Mouse (Mus musculus) embryonic facial prominence, embryonic 10.5 days (tissue): ENCODE data around the gene Plxdc1. TPM values are rescaled to one million over a fixed set of nuclear protein-coding genes. Genes with fewer than 3 reads are reported as not detected.

Source experiments
- DNase-seq: peaks from one replicate; pipeline ENCODE4 v3.0.0-alpha.2; 2017; ENCODE audit warnings: low spot score
- H3K27ac ChIP-seq: fragments of 300-500 bp; sonication (generic); replicated peaks from 2 replicates; pipeline ENCODE4 v1.5.1; 2016; ENCODE audit warnings: mild to moderate bottlenecking
- H3K27me3 ChIP-seq: fragments of 300-500 bp; sonication (generic); replicated peaks from 2 replicates; pipeline ENCODE4 v1.6.1; 2016; ENCODE audit warnings: low read depth, mild to moderate bottlenecking; ENCODE audit not compliant: poor library complexity, severe bottlenecking
- H3K36me3 ChIP-seq: fragments of 300-500 bp; sonication (generic); replicated peaks from 2 replicates; pipeline ENCODE4 v1.6.1; 2016; ENCODE audit warnings: mild to moderate bottlenecking, moderate library complexity
- H3K4me1 ChIP-seq: fragments of 300-500 bp; sonication (generic); 2 replicates; pipeline ENCODE4 v1.6.1; 2016
- H3K4me3 ChIP-seq: fragments of 300-500 bp; sonication (generic); 2 replicates; pipeline ENCODE4 v1.5.1; 2016; ENCODE audit warnings: mild to moderate bottlenecking, moderate library complexity
- H3K9me3 ChIP-seq: fragments of 300-500 bp; sonication (generic); 2 replicates; pipeline ENCODE4 v1.6.1; 2016; ENCODE audit warnings: mild to moderate bottlenecking
- WGBS: fragments of 180-500 bp; shearing (Covaris S2); methylation state at CpG from one replicate; pipeline ENCODE4 v1.1.7; 2016; 5-methylcytosine and 5-hydroxymethylcytosine counted together
- polyA plus RNA-seq: library from polyadenylated mRNA; unstranded; fragments of >200 nt; fragmentation: Nextera tagmentation; extraction: Ambion mirVana; gene quantifications from 2 replicates; pipeline ENCODE4 v1.2.1, GENCODE M21; 2016

The Plxdc1 gene
- polyA plus RNA-seq, 1 experiment from 2014 or later, result 0.07 TPM

GRCm38 (mm10) chr11:98022555-98023371 lies 36.5 kb upstream of the Plxdc1 start, which contains the start of gene Cacnb1:
Gene Cacnb1, minus strand, starts transcription at chr11:98023034.
- Histone ChIP-seq H3K4me3 (peak within 1 kb of the TSS; percentile 87), H3K4me1 (peaks cover 66% of the 10 kb centered on the region), H3K27ac (peak within 1 kb of the TSS; percentile 94), H3K36me3 (peaks cover 5% of the 10 kb centered on the region; the same call in 1 of the 2 replicates), H3K27me3 (peaks cover 26% of the 10 kb centered on the region), H3K9me3 (no peaks in the 10 kb centered on the region)
- DNase-seq, result peak; percentile 91
- WGBS, result under 1% methylated on average over 52 of the region's 52 CpGs

GRCm38 (mm10) chr11:98022253-98022554 lies 36.0 kb upstream of the Plxdc1 start:
- Histone ChIP-seq H3K36me3 (peaks cover 11% of the 10 kb centered on the region), H3K27me3 (peaks cover 26% of the 10 kb centered on the region), H3K4me3 (peak overlapping the region; percentile 87), H3K27ac (peak overlapping the region; percentile 94), H3K9me3 (no peaks in the 10 kb centered on the region), H3K4me1 (peaks cover 64% of the 10 kb centered on the region)
- under 1% methylated on average over 23 of the region's 23 CpGs for WGBS
- no peak for DNase-seq

- 4% methylated on average over 34 of the region's 34 CpGs for whole genome bisulfite sequencing
- Histone ChIP-seq H3K27ac (peak overlapping the region; percentile 94), H3K36me3 (peaks cover 16% of the 10 kb centered on the region), H3K27me3 (peaks cover 26% of the 10 kb centered on the region), H3K9me3 (no peaks in the 10 kb centered on the region), H3K4me1 (peaks cover 68% of the 10 kb centered on the region), H3K4me3 (peak overlapping the region; percentile 87)
- peak; percentile 59 for DNase-seq
Observed at GRCm38 (mm10) chr11:98021565-98022252, 35.5 kb upstream of the Plxdc1 start.

- WGBS, result 52% methylated on average over 2 of the region's 2 CpGs
- no peaks in the 10 kb centered on the region for H3K9me3 ChIP-seq
- H3K27ac ChIP-seq, result no peak overlapping the region
- H3K4me1 ChIP-seq, result peaks cover 68% of the 10 kb centered on the region
- H3K4me3 ChIP-seq, result peak overlapping the region; percentile 87
- H3K36me3 ChIP-seq, result peaks cover 21% of the 10 kb centered on the region
- peaks cover 26% of the 10 kb centered on the region for H3K27me3 ChIP-seq
- DNase-seq, result no peak
Observed at GRCm38 (mm10) chr11:98021118-98021517, 34.9 kb upstream of the Plxdc1 start.

GRCm38 (mm10) chr11:98020710-98021109 lies 34.5 kb upstream of the Plxdc1 start:
- 57% methylated on average over 1 of the region's 1 CpGs for WGBS
- Histone ChIP-seq H3K36me3 (peaks cover 26% of the 10 kb centered on the region), H3K4me3 (peak overlapping the region; percentile 87; the same call in 1 of the 2 replicates), H3K27me3 (peaks cover 26% of the 10 kb centered on the region), H3K9me3 (no peaks in the 10 kb centered on the region), H3K4me1 (peaks cover 64% of the 10 kb centered on the region), H3K27ac (no peak overlapping the region)
- no peak for DNase-seq

- H3K4me1 ChIP-seq, result peaks cover 61% of the 10 kb centered on the region
- WGBS, result 35% methylated on average over 8 of the region's 8 CpGs
- H3K27ac ChIP-seq, result 0 out of 2 replicates have a peak overlapping the region, but pooled peaks have one; percentile 7
- H3K9me3 ChIP-seq, result no peaks in the 10 kb centered on the region
- DNase-seq, result no peak
- peaks cover 32% of the 10 kb centered on the region for H3K36me3 ChIP-seq
- peak overlapping the region; percentile 19; the same call in 1 of the 2 replicates for H3K4me3 ChIP-seq
- peaks cover 26% of the 10 kb centered on the region for H3K27me3 ChIP-seq
Observed at GRCm38 (mm10) chr11:98019883-98020610, 33.8 kb upstream of the Plxdc1 start.

- H3K36me3 ChIP-seq, result peaks cover 40% of the 10 kb centered on the region
- DNase-seq, result peak; percentile 65
- no peaks in the 10 kb centered on the region for H3K9me3 ChIP-seq
- peaks cover 26% of the 10 kb centered on the region for H3K27me3 ChIP-seq
- 0 out of 2 replicates have a peak overlapping the region, but pooled peaks have one; percentile 16 for H3K27ac ChIP-seq
- WGBS, result 30% methylated on average over 10 of the region's 10 CpGs
- H3K4me3 ChIP-seq, result peak overlapping the region; percentile 19; the same call in 1 of the 2 replicates
- H3K4me1 ChIP-seq, result peaks cover 61% of the 10 kb centered on the region
Observed at GRCm38 (mm10) chr11:98018858-98019641, 32.8 kb upstream of the Plxdc1 start.

GRCm38 (mm10) chr11:98018222-98018621 lies 32.0 kb upstream of the Plxdc1 start:
- Histone ChIP-seq H3K4me1 (peaks cover 58% of the 10 kb centered on the region), H3K27me3 (peaks cover 26% of the 10 kb centered on the region), H3K4me3 (no peak overlapping the region), H3K9me3 (no peaks in the 10 kb centered on the region), H3K27ac (peak overlapping the region; percentile 64; the same call in 1 of the 2 replicates), H3K36me3 (peaks cover 43% of the 10 kb centered on the region)
- WGBS, result 61% methylated on average over 6 of the region's 6 CpGs
- DNase-seq, result no peak

- DNase-seq, result no peak
- Histone ChIP-seq H3K4me1 (peaks cover 52% of the 10 kb centered on the region), H3K4me3 (no peak overlapping the region), H3K36me3 (peaks cover 43% of the 10 kb centered on the region), H3K9me3 (no peaks in the 10 kb centered on the region), H3K27ac (no peak overlapping the region), H3K27me3 (peaks cover 38% of the 10 kb centered on the region)
- 77% methylated on average over 4 of the region's 4 CpGs for WGBS
Observed at GRCm38 (mm10) chr11:98016824-98017223, 30.6 kb upstream of the Plxdc1 start.

GRCm38 (mm10) chr11:98016177-98016576 lies 29.9 kb upstream of the Plxdc1 start:
- no peak overlapping the region for H3K4me3 ChIP-seq
- no peak overlapping the region for H3K27ac ChIP-seq
- WGBS, result 92% methylated on average over 5 of the region's 5 CpGs
- peaks cover 47% of the 10 kb centered on the region for H3K36me3 ChIP-seq
- no peaks in the 10 kb centered on the region for H3K9me3 ChIP-seq
- peaks cover 48% of the 10 kb centered on the region for H3K4me1 ChIP-seq
- peaks cover 36% of the 10 kb centered on the region for H3K27me3 ChIP-seq
- no peak for DNase-seq

- Histone ChIP-seq H3K36me3 (peaks cover 69% of the 10 kb centered on the region), H3K27me3 (peaks cover 17% of the 10 kb centered on the region), H3K4me3 (0 out of 2 replicates have a peak overlapping the region, but pooled peaks have one; percentile 16), H3K27ac (no peak overlapping the region), H3K4me1 (peaks cover 18% of the 10 kb centered on the region), H3K9me3 (no peaks in the 10 kb centered on the region)
- DNase-seq, result no peak
- WGBS, result 81% methylated on average over 10 of the region's 10 CpGs
Observed at GRCm38 (mm10) chr11:98012831-98013230, 26.6 kb upstream of the Plxdc1 start.
